Comparison of ENCODE assay signal across 8 mouse cellular contexts in the genomic region with DNA sequence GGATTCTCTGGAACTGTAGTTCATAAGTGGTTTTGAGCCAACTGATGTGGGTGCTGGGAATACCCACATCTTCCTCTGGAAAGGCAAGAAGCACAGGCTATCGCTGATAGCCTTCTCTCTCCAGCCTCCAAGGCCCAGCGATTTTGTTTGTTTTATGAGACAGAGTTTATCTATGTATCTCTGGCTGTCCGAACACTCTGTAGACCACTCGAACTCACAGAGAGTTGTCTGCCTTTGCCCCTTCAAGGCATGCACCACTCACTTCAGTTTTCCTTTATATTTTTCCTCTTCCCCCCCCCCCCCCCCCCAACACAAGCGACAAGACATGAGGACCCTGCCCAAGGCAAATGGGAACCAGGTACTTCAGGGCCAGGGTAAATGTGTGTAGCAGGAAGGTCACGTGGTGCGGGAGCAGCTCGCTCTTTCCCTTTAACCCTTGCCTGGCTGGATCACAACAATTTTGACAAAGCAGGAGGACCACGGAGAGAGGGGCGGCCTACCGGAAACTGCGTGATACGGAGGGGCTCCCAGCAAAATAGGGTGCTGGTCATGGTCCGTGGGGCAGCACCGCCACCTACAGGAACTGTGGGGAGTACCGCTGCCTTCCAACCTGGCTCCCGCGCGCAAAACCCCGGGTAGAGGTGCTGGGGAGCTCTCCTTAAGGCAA. TPM values are rescaled to one million over a fixed set of nuclear protein-coding genes. Genes with fewer than 3 reads are reported as not detected.
DNase-seq lines count a peak whose midpoint lies in the region; ATAC-seq lines count a peak whose summit lies in the region.

No protein-coding gene starts in this region.

- peak overlapping the region; percentile 45 for H3K9ac ChIP-seq in intestine, embryonic 14.5 days (ENCODE audit: low read length)

- H3K36me3 ChIP-seq in intestine, embryonic 14.5 days (ENCODE audit: control insufficient read depth, insufficient read depth, low read length) = no peaks in the 10 kb centered on the region

- 0 out of 2 replicates have a peak overlapping the region, but pooled peaks have one; percentile 41 for H3K27ac ChIP-seq in intestine, embryonic 14.5 days (ENCODE audit: low read depth)

- H3K4me2 ChIP-seq in intestine, embryonic 14.5 days (ENCODE audit: low read length) = peak overlapping the region; percentile 66

- peaks cover 4% of the 10 kb centered on the region; the same call in 1 of the 2 replicates for H3K4me1 ChIP-seq in intestine, embryonic 14.5 days (replicated peaks; ENCODE audit: control insufficient read depth, insufficient read depth, low read length)

- no peaks in the 10 kb centered on the region for H3K9me3 ChIP-seq in intestine, embryonic 14.5 days (ENCODE audit: control insufficient read depth, low read length)

- DNase-seq in adrenal gland, adult 18-20 months (ENCODE audit: low spot score in 2 of 2) = peak; percentile 58 to 66
- peak; percentile 94 for DNase-seq in embryo, embryonic 10 days (ENCODE audit: low spot score)
- peak; percentile 37 for DNase-seq in gastrocnemius, postnatal 25 days
- peak; percentile 92 for DNase-seq in intestine, embryonic 14.5 days (ENCODE audit: low spot score)
- peak; percentile 74 to 80 for DNase-seq in left cerebral cortex, postnatal 14 days (ENCODE audit: low spot score in 2 of 2)
- DNase-seq in right cerebral cortex, postnatal 25 days = peak; percentile 76
- DNase-seq in adipocyte (ENCODE audit: low spot score) = no peak

- 3% methylated on average over 20 of the region's 20 CpGs for WGBS in intestine, embryonic 14.5 days

- ATAC-seq in intestine, embryonic 14.5 days (replicated peaks; ENCODE audit: low FRiP score, low TSS enrichment, low read depth) = peak; percentile 88
- ATAC-seq in megakaryocyte-erythroid progenitor cell, adult 5-6 weeks (replicated peaks; ENCODE audit: low FRiP score, low TSS enrichment, poor library complexity, severe bottlenecking) = peak; percentile 89

- intact Hi-C loops in left cerebral cortex, postnatal 14 days (cut with DNase I) = loop anchor here (5.0 to 10.0 kb wide), 2 partner anchors 168 to 265 kb away; partner anchors contain the start of gene Znhit3

- H3K4me3 ChIP-seq in intestine, embryonic 14.5 days (ENCODE audit: low read depth, low read length) = peak overlapping the region; percentile 34

- H3K27me3 ChIP-seq in intestine, embryonic 14.5 days (replicated peaks; ENCODE audit: control insufficient read depth, insufficient read depth, low read length) = no peaks in the 10 kb centered on the region

RNA-seq across cellular contexts. Expression of gene 1700125H20Rik, which starts 12.5 kb away (rescaled TPM):
- 1 to 10 TPM in 1 of 2 experiments, not detected in 1; 2.7 TPM for total RNA-seq in adrenal gland, adult 18-20 months (2021)
- total RNA-seq in gastrocnemius, postnatal 25 days (2021) = not detected
- not detected in 2 replicates for polyA plus RNA-seq in intestine, embryonic 14.5 days (2014; fragmentation: Nextera tagmentation; extraction: Ambion mirVana)
- not detected for total RNA-seq in left cerebral cortex, postnatal 14 days (2021)
- total RNA-seq in megakaryocyte-erythroid progenitor cell, adult 5-6 weeks (2014; fragmentation: Nextera tagmentation) = not detected in 2 replicates
- total RNA-seq in megakaryocyte-erythroid progenitor cell, adult 5-6 weeks (2017) = not detected in 2 replicates

RNA-seq across cellular contexts. Expression of gene Usp32, which starts 42.8 kb away (rescaled TPM):
- total RNA-seq in adrenal gland, adult 18-20 months (2021) = 10 to 100 TPM; 30.8 to 44.2 TPM
- total RNA-seq in gastrocnemius, postnatal 25 days (2021) = 1 to 10 TPM; 9.2 to 9.4 TPM
- polyA plus RNA-seq in intestine, embryonic 14.5 days (2014; fragmentation: Nextera tagmentation; extraction: Ambion mirVana) = 5.5 and 5.7 TPM in 2 replicates
- 10 to 100 TPM; 92.5 to 99.8 TPM for total RNA-seq in left cerebral cortex, postnatal 14 days (2021)
- total RNA-seq in megakaryocyte-erythroid progenitor cell, adult 5-6 weeks (2014; fragmentation: Nextera tagmentation) = 34.2 and 53.4 TPM in 2 replicates
- 17.2 and 31.9 TPM in 2 replicates for total RNA-seq in megakaryocyte-erythroid progenitor cell, adult 5-6 weeks (2017)

RNA-seq across cellular contexts. Expression of gene Appbp2, which starts 52.2 kb away (rescaled TPM):
- total RNA-seq in adrenal gland, adult 18-20 months (2021) = 10 to 100 TPM; 34.0 to 42.0 TPM
- total RNA-seq in gastrocnemius, postnatal 25 days (2021) = 1 to 10 TPM; 7.4 to 8.9 TPM
- polyA plus RNA-seq in intestine, embryonic 14.5 days (2014; fragmentation: Nextera tagmentation; extraction: Ambion mirVana) = 49.8 and 50.0 TPM in 2 replicates
- 10 to 100 TPM; 62.9 to 65.2 TPM for total RNA-seq in left cerebral cortex, postnatal 14 days (2021)
- 23.2 and 25.6 TPM in 2 replicates for total RNA-seq in megakaryocyte-erythroid progenitor cell, adult 5-6 weeks (2014; fragmentation: Nextera tagmentation)
- total RNA-seq in megakaryocyte-erythroid progenitor cell, adult 5-6 weeks (2017) = 28.6 and 30.0 TPM in 2 replicates
